ENCODE assay signal across 24 mouse cellular contexts in genomic region chr14:99275827-99276226, GRCm38 (mm10). TPM values are rescaled to one million over a fixed set of nuclear protein-coding genes. Genes with fewer than 3 reads are reported as not detected.
"Had no signal": no experiment of that assay in that cellular context is flagged by ENCODE, and none has a peak within 500 bp of the region (broad histone marks: within the 10 kb centered on the region; RNA-seq: fewer than 3 reads in every experiment).

No protein-coding gene starts in this region.

- H3K4me3 ChIP-seq: gastrocnemius, adult 2 months; heart, embryonic 12.5 days; hindbrain, embryonic 10.5 days; hindbrain, embryonic 12.5 days; intestine, embryonic 15.5 days; layer of hippocampus, adult 2 months; left cerebral cortex, adult 2 months; limb, embryonic 13.5 days; limb, embryonic 15.5 days; liver, embryonic 12.5 days had no signal

- DNase-seq: gastrocnemius, adult 2 months; gastrocnemius, postnatal 10 days; gastrocnemius, postnatal 25 days; heart, adult 18-20 months; heart, postnatal 10 days; heart, postnatal 4 days; kidney, adult 18-20 months; kidney, adult 8-10 months; kidney, postnatal 10 days; kidney, postnatal 4 days had no signal

- ATAC-seq: hindbrain, embryonic 16.5 days; inflammation-experienced regulatory T-cells, adult 6 months; intestine, embryonic 15.5 days; intestine, postnatal 0 days; liver, embryonic 12.5 days had no signal

- H3K4me2 ChIP-seq: heart, embryonic 12.5 days; hindbrain, embryonic 12.5 days; hindbrain, embryonic 14.5 days; intestine, embryonic 15.5 days; limb, embryonic 13.5 days; limb, embryonic 15.5 days; liver, embryonic 12.5 days had no signal

- H3K27ac ChIP-seq: gastrocnemius, adult 2 months; hindbrain, embryonic 10.5 days; hindbrain, embryonic 12.5 days; hindbrain, embryonic 14.5 days; intestine, embryonic 15.5 days; layer of hippocampus, adult 2 months; left cerebral cortex, adult 2 months; limb, embryonic 13.5 days; limb, embryonic 15.5 days; liver, embryonic 12.5 days; liver, embryonic 14.5 days had no signal

- H3K27me3 ChIP-seq: heart, embryonic 12.5 days; intestine, embryonic 15.5 days; limb, embryonic 15.5 days had no signal

- H3K36me3 ChIP-seq: heart, embryonic 12.5 days; hindbrain, embryonic 10.5 days; hindbrain, embryonic 12.5 days; intestine, embryonic 15.5 days; limb, embryonic 13.5 days; limb, embryonic 15.5 days; liver, embryonic 12.5 days had no signal

- H3K9ac ChIP-seq: heart, embryonic 12.5 days; hindbrain, embryonic 12.5 days; hindbrain, embryonic 14.5 days; intestine, embryonic 15.5 days; limb, embryonic 13.5 days; limb, embryonic 15.5 days; liver, embryonic 12.5 days; liver, embryonic 14.5 days had no signal

- H3K9me3 ChIP-seq: heart, embryonic 12.5 days; hindbrain, embryonic 10.5 days; hindbrain, embryonic 12.5 days; intestine, embryonic 15.5 days; limb, embryonic 13.5 days; limb, embryonic 15.5 days; liver, embryonic 12.5 days had no signal

- H3K4me1 ChIP-seq: hindbrain, embryonic 12.5 days; intestine, embryonic 15.5 days; limb, embryonic 13.5 days; limb, embryonic 15.5 days; liver, embryonic 12.5 days had no signal

RNA-seq across cellular contexts. Expression of gene Klf5, which starts 22.7 kb away (rescaled TPM):
- polyA plus RNA-seq: inflammation-experienced regulatory T-cells, adult 6 months had no signal
